Mouse (Mus musculus) adrenal gland, postnatal 10 days (tissue): ENCODE measurements around the gene Atp6v1g2. TPM values are rescaled to one million over a fixed set of nuclear protein-coding genes. Genes with fewer than 3 reads are reported as not detected.

Experiments used
- DNase-seq: peaks from one replicate; pipeline ENCODE4 v3.0.0; 2021; ENCODE audit warnings: mixed read lengths
- total RNA-seq, 2 experiments: library from RNA; stranded (reverse); gene quantifications; 2 replicates each; pipeline ENCODE4 v1.2.3; 2021

Atp6v1g2 gene
- total RNA-seq, 2 experiments from 2014 or later, result 5.6 to 9.4 TPM

GRCm38 (mm10) chr17:35254241-35255098 is 21.0 kb downstream of the Atp6v1g2 start:
- peak; percentile 80 for DNase-seq

- no peak for DNase-seq
These were observed 21.8 kb downstream of the Atp6v1g2 start for GRCm38 (mm10) chr17:35255301-35255700.

- DNase-seq, result no peak
These were observed 22.2 kb downstream of the Atp6v1g2 start for GRCm38 (mm10) chr17:35255704-35256103.

- no peak for DNase-seq
These were observed 23.9 kb downstream of the Atp6v1g2 start for GRCm38 (mm10) chr17:35257378-35257777.

- DNase-seq, result peak; percentile 96
These were observed 24.5 kb downstream of the Atp6v1g2 start for GRCm38 (mm10) chr17:35257824-35258491.

GRCm38 (mm10) chr17:35258492-35259478 is 25.3 kb downstream of the Atp6v1g2 start:
- DNase-seq, result no peak

- no peak for DNase-seq
These were observed 26.2 kb downstream of the Atp6v1g2 start for GRCm38 (mm10) chr17:35259621-35260020.

GRCm38 (mm10) chr17:35261651-35262050 is 28.2 kb downstream of the Atp6v1g2 start:
- no peak for DNase-seq

GRCm38 (mm10) chr17:35262664-35263522 is 29.4 kb downstream of the Atp6v1g2 start, which contains the start of gene H2-D1:
Gene H2-D1, plus strand, starts transcription at chr17:35262730.
- peak; percentile 99 for DNase-seq

GRCm38 (mm10) chr17:35263523-35263883 is 30.0 kb downstream of the Atp6v1g2 start:
- no peak for DNase-seq

GRCm38 (mm10) chr17:35267399-35268086 is 34.1 kb downstream of the Atp6v1g2 start:
- DNase-seq, result no peak

- peak; percentile 77 for DNase-seq
These were observed 36.3 kb downstream of the Atp6v1g2 start for GRCm38 (mm10) chr17:35269653-35270347.

GRCm38 (mm10) chr17:35272249-35272648 is 38.8 kb downstream of the Atp6v1g2 start:
- no peak for DNase-seq

GRCm38 (mm10) chr17:35274770-35275169 is 41.3 kb downstream of the Atp6v1g2 start:
- peak; percentile 96 for DNase-seq

- no peak for DNase-seq
These were observed 42.9 kb downstream of the Atp6v1g2 start for GRCm38 (mm10) chr17:35276304-35276864.

- DNase-seq, result no peak
These were observed 44.6 kb downstream of the Atp6v1g2 start for GRCm38 (mm10) chr17:35278049-35278448.

GRCm38 (mm10) chr17:35278957-35279688 is 45.7 kb downstream of the Atp6v1g2 start:
- DNase-seq, result no peak

- DNase-seq, result no peak
These were observed 46.8 kb downstream of the Atp6v1g2 start for GRCm38 (mm10) chr17:35280276-35280675.

- DNase-seq, result no peak
These were observed 52.0 kb downstream of the Atp6v1g2 start for GRCm38 (mm10) chr17:35285431-35285830.
